Mouse (Mus musculus): Measurements from ENCODE around the gene Prdm11.

DNA sequence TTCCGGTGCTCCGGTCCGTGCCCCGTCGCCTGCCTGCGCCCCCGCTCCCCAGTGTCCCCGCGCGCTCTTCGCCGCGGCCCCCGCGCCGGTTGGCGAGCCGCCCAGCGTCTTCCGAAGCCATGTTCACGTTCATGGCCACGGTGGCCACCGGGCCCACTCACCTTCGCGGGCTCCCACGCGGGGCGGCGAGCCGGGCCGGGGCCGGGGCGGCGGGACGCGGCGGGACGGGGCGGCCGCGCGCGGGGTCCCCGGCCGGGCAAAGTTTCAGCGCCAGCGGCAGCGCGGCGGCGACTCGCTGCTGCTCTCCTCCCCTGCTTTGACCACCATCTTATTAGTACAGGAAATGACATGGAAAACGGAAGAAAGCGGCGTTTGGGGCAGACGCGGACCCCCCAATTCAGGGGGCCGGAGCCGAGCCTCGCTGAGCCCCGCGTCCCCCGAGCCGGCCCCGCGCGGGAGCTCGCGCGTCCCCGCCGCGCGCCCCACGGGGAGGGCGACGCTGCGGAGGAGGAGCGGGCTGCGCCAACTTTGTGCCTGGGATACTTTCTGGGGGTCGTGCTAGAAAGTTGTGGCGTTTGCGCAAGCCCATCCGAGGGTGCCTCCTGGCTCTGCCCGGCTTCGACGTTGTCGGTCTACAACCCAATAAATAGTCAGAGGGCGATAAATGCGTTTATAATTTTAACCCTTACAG is at the start of gene Prdm11:
- TF ChIP-seq CTCF (IDR thresholded peaks at IDR 0.05; ENCODE audit: control insufficient read depth, insufficient read depth, insufficient replicate concordance, low read depth, low read length) (no peak), POLR2A (IDR thresholded peaks at IDR 0.05; ENCODE audit: control insufficient read depth, low read depth, low read length) (no peak; the same call in 1 of the 2 replicates)

All from testis, adult 2 months (tissue).